Mouse (Mus musculus): ENCODE data around the gene Dpt. TPM values are rescaled to one million over a fixed set of nuclear protein-coding genes. Genes with fewer than 3 reads are reported as not detected.
"Not testable (repeated sequence)": the region's sequence is repeated elsewhere in the genome, so short reads cannot be mapped to it uniquely, and the experiment has no call there.

Gene Dpt
- polyA plus RNA-seq, 1 experiment = 6.3 TPM

DNA sequence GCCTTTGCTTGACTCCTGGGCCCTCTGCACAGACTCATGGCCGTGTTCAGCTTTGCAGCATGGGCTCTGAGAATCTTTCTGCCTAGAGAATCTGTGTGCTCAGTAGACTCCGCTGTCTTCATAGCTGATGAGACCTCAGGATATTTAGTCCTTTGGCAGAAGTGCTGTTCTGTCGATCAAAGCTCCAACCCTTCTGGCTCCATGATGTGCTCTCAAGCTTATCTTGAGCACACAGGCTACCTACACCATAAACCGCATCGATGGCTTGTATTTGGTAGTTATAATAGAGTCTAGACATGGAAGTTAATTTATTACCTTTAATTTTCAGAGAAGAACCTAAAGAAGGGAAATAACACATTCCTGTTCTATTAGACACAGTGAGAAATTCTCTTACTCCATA lies 36.0 kb downstream of the Dpt start:
- Histone ChIP-seq H3K79me2 (ENCODE audit: control insufficient read depth, insufficient read depth) (no peaks in the 10 kb centered on the region), H3K27me3 (ENCODE audit: control insufficient read depth, insufficient read depth, insufficient read length) (no peaks in the 10 kb centered on the region), H3ac (ENCODE audit: control insufficient read depth, insufficient read length) (no peak overlapping the region), H3K36me3 (ENCODE audit: control insufficient read depth, insufficient read depth) (no peaks in the 10 kb centered on the region), H3K4me3 (no peak overlapping the region), H3K4me2 (ENCODE audit: low read depth) (no peak overlapping the region)
- TF ChIP-seq REST (IDR thresholded peaks at IDR 0.05; ENCODE audit: insufficient read depth, insufficient read length) (no peak), SRF (IDR thresholded peaks at IDR 0.05; ENCODE audit: control insufficient read depth, insufficient read length, low read depth) (no peak), TCF3 (IDR thresholded peaks at IDR 0.05; ENCODE audit: insufficient read length, low read depth) (no peak), POLR2AphosphoS2 (IDR thresholded peaks at IDR 0.05; ENCODE audit: insufficient read length, low read depth) (no peak), E2F4 (IDR thresholded peaks at IDR 0.05; ENCODE audit: insufficient read depth) (no peak), MYOG (IDR thresholded peaks at IDR 0.05; ENCODE audit: control insufficient read depth in 1 of 3, insufficient read depth in 1 of 3, insufficient read length in 2 of 3, low read depth in 2 of 3) (no peak), CEBPB (IDR thresholded peaks at IDR 0.05; ENCODE audit: insufficient read depth, poor library complexity, severe bottlenecking) (no peak), MAX (IDR thresholded peaks at IDR 0.05; ENCODE audit: low read depth) (no peak), TCF12 (IDR thresholded peaks at IDR 0.05; ENCODE audit: insufficient read depth, poor library complexity, severe bottlenecking) (no peak), MYOD1 (IDR thresholded peaks at IDR 0.05; ENCODE audit: control insufficient read depth in 1 of 3, insufficient read length in 2 of 3, low read depth in 2 of 3) (no peak), POLR2A (IDR thresholded peaks at IDR 0.05; ENCODE audit: insufficient read length, low read depth) (no peak)

DNA sequence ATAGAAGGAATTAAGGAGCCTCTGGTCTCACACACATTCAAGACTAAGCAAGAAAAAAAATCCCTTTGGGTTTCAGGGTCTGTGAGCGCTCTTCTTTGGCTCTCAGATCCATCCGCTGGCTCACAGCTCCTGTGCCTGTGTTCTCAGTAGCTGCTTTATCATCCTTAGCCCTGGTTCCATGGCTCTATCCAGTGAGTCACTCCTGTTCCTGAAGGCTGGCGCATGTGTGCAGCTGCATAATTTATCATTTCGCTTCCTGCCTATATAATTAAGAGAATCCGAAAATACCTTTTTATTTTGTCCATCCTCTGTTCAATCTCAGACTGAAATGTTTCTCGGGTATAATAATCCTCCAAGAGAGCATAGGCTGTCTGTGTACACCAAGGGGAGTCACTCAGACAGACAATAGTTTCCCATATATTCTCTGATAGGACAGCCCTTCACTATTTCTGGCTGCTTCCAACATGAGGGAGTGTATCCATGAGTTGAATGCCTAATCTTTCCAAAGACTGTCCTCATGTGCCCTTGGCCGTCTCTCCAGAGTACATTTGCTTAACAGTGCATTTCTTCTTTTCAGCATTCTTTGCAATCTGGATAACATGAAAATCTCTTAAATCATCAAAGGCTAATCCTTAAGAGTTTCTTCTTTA lies 52.3 kb downstream of the Dpt start:
- H3ac ChIP-seq (ENCODE audit: control insufficient read depth, insufficient read length) = no peak overlapping the region
- no peaks in the 10 kb centered on the region for H3K36me3 ChIP-seq (ENCODE audit: control insufficient read depth, insufficient read depth)
- H3K4me3 ChIP-seq = no peak overlapping the region
- TF ChIP-seq USF1 (IDR thresholded peaks at IDR 0.05; ENCODE audit: low read depth) (no peak), SRF (IDR thresholded peaks at IDR 0.05; ENCODE audit: control insufficient read depth, insufficient read length, low read depth) (no peak), MYOG (IDR thresholded peaks at IDR 0.05; ENCODE audit: control insufficient read depth in 1 of 3, insufficient read depth in 1 of 3, insufficient read length in 2 of 3, low read depth in 2 of 3) (no peak), TCF3 (IDR thresholded peaks at IDR 0.05; ENCODE audit: insufficient read length, low read depth) (no peak), POLR2A (IDR thresholded peaks at IDR 0.05; ENCODE audit: insufficient read length, low read depth) (no peak), E2F4 (IDR thresholded peaks at IDR 0.05; ENCODE audit: insufficient read depth) (no peak), REST (IDR thresholded peaks at IDR 0.05; ENCODE audit: insufficient read depth, insufficient read length) (no peak), POLR2AphosphoS2 (IDR thresholded peaks at IDR 0.05; ENCODE audit: insufficient read length, low read depth) (no peak), MYOD1 (IDR thresholded peaks at IDR 0.05; ENCODE audit: control insufficient read depth in 1 of 3, insufficient read length in 2 of 3, low read depth in 2 of 3) (no peak), CEBPB (IDR thresholded peaks at IDR 0.05; ENCODE audit: insufficient read depth, poor library complexity, severe bottlenecking) (no peak), TCF12 (IDR thresholded peaks at IDR 0.05; ENCODE audit: insufficient read depth, poor library complexity, severe bottlenecking) (no peak), MAX (IDR thresholded peaks at IDR 0.05; ENCODE audit: low read depth) (no peak)
- no peaks in the 10 kb centered on the region for H3K27me3 ChIP-seq (ENCODE audit: control insufficient read depth, insufficient read depth, insufficient read length)
- H3K79me2 ChIP-seq (ENCODE audit: control insufficient read depth, insufficient read depth) = no peaks in the 10 kb centered on the region
- H3K4me2 ChIP-seq (ENCODE audit: low read depth) = no peak overlapping the region

DNA sequence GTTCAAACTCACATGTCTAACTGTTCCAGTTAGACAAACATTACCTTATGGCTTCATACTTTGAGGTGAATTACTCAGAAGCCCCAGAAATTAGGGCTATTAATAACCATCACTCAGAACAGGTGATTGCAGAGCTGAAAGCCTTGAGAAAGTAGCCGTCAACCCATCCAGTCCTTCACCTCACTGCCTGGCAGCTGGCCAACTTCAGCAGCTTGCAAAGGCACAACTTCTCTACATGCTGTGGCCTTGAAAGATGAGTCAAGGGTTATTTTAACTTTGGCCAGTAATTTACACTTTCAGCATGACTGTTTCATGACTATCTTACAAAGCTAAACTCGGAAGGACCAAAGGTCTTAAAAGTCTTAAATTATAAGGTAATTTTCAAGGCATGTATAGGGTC lies 59.3 kb downstream of the Dpt start:
- not testable (repeated sequence) for H3K27me3 ChIP-seq (ENCODE audit: control insufficient read depth, insufficient read depth, insufficient read length); H3K36me3 ChIP-seq (ENCODE audit: control insufficient read depth, insufficient read depth); H3K4me3 ChIP-seq; H3K79me2 ChIP-seq (ENCODE audit: control insufficient read depth, insufficient read depth); H3ac ChIP-seq (ENCODE audit: control insufficient read depth, insufficient read length); H3K4me2 ChIP-seq (ENCODE audit: low read depth)

- peak overlapping the region; percentile 39 for H3K4me2 ChIP-seq (ENCODE audit: low read depth)
- H3K36me3 ChIP-seq (ENCODE audit: control insufficient read depth, insufficient read depth) = no peaks in the 10 kb centered on the region
- H3K4me3 ChIP-seq = no peak overlapping the region
- H3ac ChIP-seq (ENCODE audit: control insufficient read depth, insufficient read length) = no peak overlapping the region
- H3K27me3 ChIP-seq (ENCODE audit: control insufficient read depth, insufficient read depth, insufficient read length) = no peaks in the 10 kb centered on the region
- no peak for TF ChIP-seq MAX (IDR thresholded peaks at IDR 0.05; ENCODE audit: low read depth)
- no peak for TF ChIP-seq E2F4 (IDR thresholded peaks at IDR 0.05; ENCODE audit: insufficient read depth)
- no peak for TF ChIP-seq CEBPB (IDR thresholded peaks at IDR 0.05; ENCODE audit: insufficient read depth, poor library complexity, severe bottlenecking)
- TF ChIP-seq TCF12 (IDR thresholded peaks at IDR 0.05; ENCODE audit: insufficient read depth, poor library complexity, severe bottlenecking) = no peak
- no peak for TF ChIP-seq TCF3 (IDR thresholded peaks at IDR 0.05; ENCODE audit: insufficient read length, low read depth)
- no peak for TF ChIP-seq MYOG (IDR thresholded peaks at IDR 0.05; ENCODE audit: control insufficient read depth in 1 of 3, insufficient read depth in 1 of 3, insufficient read length in 2 of 3, low read depth in 2 of 3)
- no peak for TF ChIP-seq SRF (IDR thresholded peaks at IDR 0.05; ENCODE audit: control insufficient read depth, insufficient read length, low read depth)
- no peak for TF ChIP-seq REST (IDR thresholded peaks at IDR 0.05; ENCODE audit: insufficient read depth, insufficient read length)
- TF ChIP-seq USF1 (IDR thresholded peaks at IDR 0.05; ENCODE audit: low read depth) = no peak
- no peak for TF ChIP-seq MYOD1 (IDR thresholded peaks at IDR 0.05; ENCODE audit: control insufficient read depth in 1 of 3, insufficient read length in 2 of 3, low read depth in 2 of 3)
- no peaks in the 10 kb centered on the region for H3K79me2 ChIP-seq (ENCODE audit: control insufficient read depth, insufficient read depth)
Observed at GRCm38 (mm10) chr1:164859952-164860351, 63.5 kb downstream of the Dpt start.

DNA sequence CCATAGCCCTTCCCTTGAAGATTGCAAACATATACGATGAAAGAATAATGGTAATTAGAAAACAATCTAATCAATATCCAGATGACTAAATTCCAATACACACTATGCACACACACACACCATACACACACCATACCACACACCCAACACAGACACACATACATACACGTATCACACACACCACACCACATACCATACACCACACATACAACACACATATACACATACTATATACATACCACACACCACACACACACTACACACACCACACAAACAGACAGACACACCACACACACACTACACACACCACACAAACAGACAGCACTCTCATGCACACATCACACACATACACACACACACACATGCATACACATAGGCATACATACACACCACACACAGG lies 64.3 kb downstream of the Dpt start:
- H3K4me3 ChIP-seq = no peak overlapping the region
- no peak overlapping the region for H3ac ChIP-seq (ENCODE audit: control insufficient read depth, insufficient read length)
- H3K79me2 ChIP-seq (ENCODE audit: control insufficient read depth, insufficient read depth) = no peaks in the 10 kb centered on the region
- H3K4me2 ChIP-seq (ENCODE audit: low read depth) = no peak overlapping the region
- H3K36me3 ChIP-seq (ENCODE audit: control insufficient read depth, insufficient read depth) = no peaks in the 10 kb centered on the region
- no peaks in the 10 kb centered on the region for H3K27me3 ChIP-seq (ENCODE audit: control insufficient read depth, insufficient read depth, insufficient read length)
- no peak for TF ChIP-seq MYOD1 (IDR thresholded peaks at IDR 0.05; ENCODE audit: control insufficient read depth in 1 of 3, insufficient read length in 2 of 3, low read depth in 2 of 3)
- no peak for TF ChIP-seq MAX (IDR thresholded peaks at IDR 0.05; ENCODE audit: low read depth)
- TF ChIP-seq POLR2AphosphoS2 (IDR thresholded peaks at IDR 0.05; ENCODE audit: insufficient read length, low read depth) = no peak
- TF ChIP-seq POLR2A (IDR thresholded peaks at IDR 0.05; ENCODE audit: insufficient read length, low read depth) = no peak
- no peak for TF ChIP-seq E2F4 (IDR thresholded peaks at IDR 0.05; ENCODE audit: insufficient read depth)
- TF ChIP-seq TCF3 (IDR thresholded peaks at IDR 0.05; ENCODE audit: insufficient read length, low read depth) = no peak
- TF ChIP-seq SRF (IDR thresholded peaks at IDR 0.05; ENCODE audit: control insufficient read depth, insufficient read length, low read depth) = no peak
- no peak for TF ChIP-seq TCF12 (IDR thresholded peaks at IDR 0.05; ENCODE audit: insufficient read depth, poor library complexity, severe bottlenecking)
- no peak for TF ChIP-seq CEBPB (IDR thresholded peaks at IDR 0.05; ENCODE audit: insufficient read depth, poor library complexity, severe bottlenecking)
- no peak for TF ChIP-seq REST (IDR thresholded peaks at IDR 0.05; ENCODE audit: insufficient read depth, insufficient read length)
- no peak for TF ChIP-seq MYOG (IDR thresholded peaks at IDR 0.05; ENCODE audit: control insufficient read depth in 1 of 3, insufficient read depth in 1 of 3, insufficient read length in 2 of 3, low read depth in 2 of 3)
- no peak for TF ChIP-seq USF1 (IDR thresholded peaks at IDR 0.05; ENCODE audit: low read depth)

Data from myocyte (in vitro differentiated cells).